Mouse (Mus musculus): ENCODE results near the gene Ttc28. TPM values are rescaled to one million over a fixed set of nuclear protein-coding genes. Genes with fewer than 3 reads are reported as not detected.

Ttc28 gene
- polyA plus RNA-seq, 1 experiment, result 6.8 TPM

DNA sequence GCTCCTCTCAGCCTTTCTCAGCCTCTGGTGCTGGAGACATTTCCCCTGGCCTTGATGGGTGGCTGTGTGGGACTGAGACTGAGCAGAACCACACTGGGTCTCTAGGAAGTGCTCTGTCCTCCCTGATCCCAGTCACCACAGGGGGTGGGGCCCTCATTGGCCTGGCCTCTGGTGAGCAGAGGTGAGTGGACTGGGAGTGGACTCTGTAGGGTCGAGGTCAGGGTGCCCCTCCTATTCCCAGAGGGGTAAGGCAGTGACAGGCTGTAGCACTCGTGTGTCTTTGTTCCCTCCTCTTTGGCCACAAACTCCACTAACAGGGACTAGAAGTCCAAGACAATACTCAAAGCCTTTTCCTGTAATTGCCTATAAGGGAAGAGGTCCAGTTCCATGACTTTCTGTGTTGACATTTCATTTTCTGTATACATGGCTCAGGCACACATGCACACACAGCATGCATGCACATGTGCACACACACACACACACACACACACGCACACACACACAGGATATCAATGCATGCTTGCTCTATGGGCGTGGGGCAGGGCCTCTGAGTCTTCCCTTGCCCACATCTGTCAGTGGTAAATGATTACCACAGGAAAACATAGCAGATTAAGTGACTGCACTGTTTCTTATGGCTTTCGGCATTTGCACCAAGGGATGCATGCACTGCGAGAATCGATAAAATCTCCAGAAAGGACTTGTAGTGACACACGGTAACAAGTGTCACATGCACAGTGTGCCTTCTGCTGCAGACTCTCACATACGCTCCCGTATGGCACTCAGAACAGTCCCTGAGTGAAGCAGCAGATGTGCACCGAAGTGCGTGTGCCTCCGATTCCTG lies 382.4 kb downstream of the Ttc28 start:
- peaks cover 4% of the 10 kb centered on the region; the same call in 1 of the 2 replicates for H3K4me1 ChIP-seq (ENCODE audit: control insufficient read depth, insufficient read depth, insufficient read length)
- peak overlapping the region; percentile 27 for H3K27ac ChIP-seq (ENCODE audit: insufficient read depth, low read length)
- H3K27me3 ChIP-seq (ENCODE audit: control insufficient read depth, insufficient read depth, low read length), result no peaks in the 10 kb centered on the region
- 73% methylated on average over 13 of the region's 13 CpGs for WGBS
- H3K36me3 ChIP-seq (ENCODE audit: control insufficient read depth, insufficient read depth, low read length), result no peaks in the 10 kb centered on the region
- no peak overlapping the region for H3K4me3 ChIP-seq (ENCODE audit: extremely low read depth, insufficient read depth, insufficient read length)
- DNase-seq (ENCODE audit: low read depth in 1 of 2, low spot score in 2 of 2), result no peak
- no peak for TF ChIP-seq POLR2A (IDR thresholded peaks at IDR 0.05; ENCODE audit: low read depth, low read length)
- TF ChIP-seq CTCF (IDR thresholded peaks at IDR 0.05; ENCODE audit: extremely low read depth, insufficient read depth, insufficient read length, insufficient replicate concordance), result no peak

DNA sequence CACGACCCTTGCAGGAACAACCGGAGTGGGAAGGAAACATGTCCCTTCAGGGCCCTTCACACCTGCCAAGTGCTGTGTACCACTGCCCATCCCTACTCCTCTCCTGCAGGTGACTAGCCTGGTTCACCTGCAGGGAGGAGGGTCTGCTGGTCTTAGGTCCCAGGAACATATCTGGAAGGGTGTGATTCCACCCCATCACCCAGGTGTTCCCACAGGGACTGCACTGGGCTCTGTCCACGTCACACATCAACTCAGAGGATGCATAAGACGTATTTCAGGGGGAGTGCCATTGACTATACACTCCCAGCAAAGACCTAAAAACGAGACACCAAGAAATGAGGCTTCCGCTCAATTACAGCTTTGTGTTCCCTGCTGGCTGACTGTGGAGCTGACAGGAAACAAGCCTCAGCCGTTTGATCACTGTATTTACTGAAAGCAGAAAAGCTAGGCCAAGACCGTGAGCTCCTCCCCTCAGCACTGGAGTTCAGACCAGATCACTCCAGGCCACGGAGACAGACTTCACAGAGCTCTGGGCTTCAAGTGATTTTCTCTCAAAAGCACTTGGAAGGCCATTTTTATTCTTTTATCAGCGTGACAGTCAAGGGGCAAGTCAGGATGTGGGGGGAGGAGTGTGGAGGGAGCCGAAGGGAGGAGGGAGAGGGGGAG lies 383.1 kb downstream of the Ttc28 start:
- no peak for DNase-seq (ENCODE audit: low read depth in 1 of 2, low spot score in 2 of 2)
- H3K27ac ChIP-seq (ENCODE audit: insufficient read depth, low read length), result peak overlapping the region; percentile 27
- H3K27me3 ChIP-seq (ENCODE audit: control insufficient read depth, insufficient read depth, low read length), result no peaks in the 10 kb centered on the region
- peaks cover 4% of the 10 kb centered on the region; the same call in 1 of the 2 replicates for H3K4me1 ChIP-seq (ENCODE audit: control insufficient read depth, insufficient read depth, insufficient read length)
- WGBS, result 42% methylated on average over 11 of the region's 11 CpGs
- H3K36me3 ChIP-seq (ENCODE audit: control insufficient read depth, insufficient read depth, low read length), result no peaks in the 10 kb centered on the region
- no peak overlapping the region for H3K4me3 ChIP-seq (ENCODE audit: extremely low read depth, insufficient read depth, insufficient read length)
- no peak for TF ChIP-seq POLR2A (IDR thresholded peaks at IDR 0.05; ENCODE audit: low read depth, low read length)
- no peak for TF ChIP-seq CTCF (IDR thresholded peaks at IDR 0.05; ENCODE audit: extremely low read depth, insufficient read depth, insufficient read length, insufficient replicate concordance)

DNA sequence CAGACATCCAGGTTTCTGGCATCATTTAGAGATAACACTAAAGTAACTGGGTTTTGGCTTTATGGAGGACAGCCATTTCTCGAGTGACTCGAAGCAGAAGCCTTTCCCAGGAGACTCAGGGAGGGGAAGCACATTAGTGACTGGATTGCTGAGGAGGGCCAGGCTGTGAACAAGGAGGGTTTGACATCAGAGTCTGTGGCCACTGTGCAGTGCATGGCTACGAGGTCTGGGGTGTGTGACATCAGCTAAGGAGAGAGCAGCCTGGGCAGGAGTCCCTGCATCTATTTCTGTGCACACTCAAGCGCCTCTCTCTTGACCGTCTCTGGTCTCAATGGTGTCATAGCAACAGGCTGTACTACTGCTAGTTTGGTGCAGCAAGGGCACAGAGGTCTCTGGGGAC lies 383.8 kb downstream of the Ttc28 start:
- WGBS, result 70% methylated on average over 5 of the region's 5 CpGs
- DNase-seq (ENCODE audit: low read depth in 1 of 2, low spot score in 2 of 2), result no peak
- 0 out of 2 replicates have a peak overlapping the region, but pooled peaks have one; percentile 17 for H3K27ac ChIP-seq (ENCODE audit: insufficient read depth, low read length)
- H3K36me3 ChIP-seq (ENCODE audit: control insufficient read depth, insufficient read depth, low read length), result no peaks in the 10 kb centered on the region
- no peak for TF ChIP-seq POLR2A (IDR thresholded peaks at IDR 0.05; ENCODE audit: low read depth, low read length)
- TF ChIP-seq CTCF (IDR thresholded peaks at IDR 0.05; ENCODE audit: extremely low read depth, insufficient read depth, insufficient read length, insufficient replicate concordance), result no peak
- no peak overlapping the region for H3K4me3 ChIP-seq (ENCODE audit: extremely low read depth, insufficient read depth, insufficient read length)
- peaks cover 4% of the 10 kb centered on the region; the same call in 1 of the 2 replicates for H3K4me1 ChIP-seq (ENCODE audit: control insufficient read depth, insufficient read depth, insufficient read length)
- H3K27me3 ChIP-seq (ENCODE audit: control insufficient read depth, insufficient read depth, low read length), result no peaks in the 10 kb centered on the region

DNA sequence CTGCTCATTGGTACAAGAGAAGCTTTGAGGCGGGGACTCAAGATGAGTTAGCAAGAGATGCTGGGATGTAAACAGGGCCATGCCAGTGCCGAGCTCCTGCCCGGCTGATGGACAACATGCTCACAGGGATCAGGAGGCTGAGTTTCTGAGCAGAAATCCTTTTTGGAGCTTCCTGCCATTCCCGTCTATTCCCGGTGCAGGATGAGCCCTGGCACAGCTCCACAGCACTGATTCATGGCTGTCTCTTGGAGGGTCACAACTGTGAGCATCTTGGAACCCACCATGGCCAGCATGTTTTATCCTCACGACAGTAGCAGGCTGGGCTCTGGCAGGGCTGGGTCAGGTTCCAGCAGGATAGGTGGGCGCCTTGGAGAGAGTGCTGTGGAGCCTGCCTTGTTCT lies 384.9 kb downstream of the Ttc28 start:
- no peaks in the 10 kb centered on the region for H3K36me3 ChIP-seq (ENCODE audit: control insufficient read depth, insufficient read depth, low read length)
- WGBS, result 91% methylated on average over 7 of the region's 7 CpGs
- no peak overlapping the region for H3K27ac ChIP-seq (ENCODE audit: insufficient read depth, low read length)
- peaks cover 4% of the 10 kb centered on the region; the same call in 1 of the 2 replicates for H3K4me1 ChIP-seq (ENCODE audit: control insufficient read depth, insufficient read depth, insufficient read length)
- H3K4me3 ChIP-seq (ENCODE audit: extremely low read depth, insufficient read depth, insufficient read length), result no peak overlapping the region
- TF ChIP-seq CTCF (IDR thresholded peaks at IDR 0.05; ENCODE audit: extremely low read depth, insufficient read depth, insufficient read length, insufficient replicate concordance), result no peak
- no peak for TF ChIP-seq POLR2A (IDR thresholded peaks at IDR 0.05; ENCODE audit: low read depth, low read length)
- no peak for DNase-seq (ENCODE audit: low read depth in 1 of 2, low spot score in 2 of 2)
- no peaks in the 10 kb centered on the region for H3K27me3 ChIP-seq (ENCODE audit: control insufficient read depth, insufficient read depth, low read length)

DNA sequence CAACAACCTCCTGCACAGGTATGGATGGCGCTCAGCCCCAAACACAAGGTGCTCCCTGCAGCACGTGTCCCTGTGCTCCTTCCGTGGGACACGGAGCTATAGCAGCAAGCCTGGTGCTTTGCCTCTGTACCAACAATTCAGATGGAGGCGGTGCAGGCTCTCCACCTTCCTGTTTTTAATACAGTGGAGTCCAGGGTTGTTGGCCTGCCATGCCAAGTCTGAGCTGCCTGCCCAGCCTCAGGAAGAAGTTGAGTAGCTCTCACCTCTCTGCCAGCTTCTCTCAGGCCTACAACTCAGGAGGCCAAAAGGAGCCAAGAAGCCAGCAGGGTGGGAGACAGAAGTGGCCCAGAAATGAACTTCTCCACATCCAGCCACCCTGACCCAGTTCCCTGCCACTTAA lies 387.1 kb downstream of the Ttc28 start:
- no peak for TF ChIP-seq POLR2A (IDR thresholded peaks at IDR 0.05; ENCODE audit: low read depth, low read length)
- no peak for TF ChIP-seq CTCF (IDR thresholded peaks at IDR 0.05; ENCODE audit: extremely low read depth, insufficient read depth, insufficient read length, insufficient replicate concordance)
- Histone ChIP-seq H3K27me3 (ENCODE audit: control insufficient read depth, insufficient read depth, low read length) (no peaks in the 10 kb centered on the region), H3K4me1 (ENCODE audit: control insufficient read depth, insufficient read depth, insufficient read length) (peaks cover 2% of the 10 kb centered on the region; the same call in 1 of the 2 replicates), H3K36me3 (ENCODE audit: control insufficient read depth, insufficient read depth, low read length) (no peaks in the 10 kb centered on the region), H3K4me3 (ENCODE audit: extremely low read depth, insufficient read depth, insufficient read length) (no peak overlapping the region), H3K27ac (ENCODE audit: insufficient read depth, low read length) (no peak overlapping the region)
- no peak for DNase-seq (ENCODE audit: low read depth in 1 of 2, low spot score in 2 of 2)
- WGBS, result 86% methylated on average over 5 of the region's 5 CpGs

DNA sequence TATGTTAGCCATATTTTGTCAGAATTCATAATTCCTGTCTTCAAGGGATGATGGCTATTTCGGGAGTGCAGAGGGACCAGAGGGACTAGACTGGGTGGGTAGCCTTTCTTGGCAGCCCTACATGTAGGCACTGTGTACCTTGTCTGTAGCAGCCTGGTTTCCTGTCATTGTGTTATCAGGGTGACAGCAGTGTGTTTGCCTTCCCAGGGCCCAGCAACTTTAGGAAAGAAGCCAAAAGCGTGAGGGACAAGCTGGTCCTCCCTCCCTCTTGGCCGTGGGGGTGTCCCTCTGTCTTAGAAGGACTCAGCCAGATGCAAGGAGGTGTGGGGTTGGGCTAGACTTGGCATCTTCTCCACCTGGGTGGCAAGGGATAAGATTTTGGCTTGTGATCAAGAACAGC lies 387.5 kb downstream of the Ttc28 start:
- Histone ChIP-seq H3K36me3 (ENCODE audit: control insufficient read depth, insufficient read depth, low read length) (no peaks in the 10 kb centered on the region), H3K27ac (ENCODE audit: insufficient read depth, low read length) (no peak overlapping the region), H3K4me1 (ENCODE audit: control insufficient read depth, insufficient read depth, insufficient read length) (no peaks in the 10 kb centered on the region; the same call in 1 of the 2 replicates), H3K27me3 (ENCODE audit: control insufficient read depth, insufficient read depth, low read length) (no peaks in the 10 kb centered on the region), H3K4me3 (ENCODE audit: extremely low read depth, insufficient read depth, insufficient read length) (no peak overlapping the region)
- WGBS, result 66% methylated on average over 3 of the region's 3 CpGs
- no peak for DNase-seq (ENCODE audit: low read depth in 1 of 2, low spot score in 2 of 2)
- TF ChIP-seq CTCF (IDR thresholded peaks at IDR 0.05; ENCODE audit: extremely low read depth, insufficient read depth, insufficient read length, insufficient replicate concordance) (no peak), POLR2A (IDR thresholded peaks at IDR 0.05; ENCODE audit: low read depth, low read length) (no peak)

Measured in spleen, adult 2 months (tissue).